Mouse (Mus musculus): ENCODE data around the gene Crnkl1.

Crnkl1 gene

GRCm38 (mm10) chr2:145934339-145935231 is at the start of gene Crnkl1, which contains the start of gene Cfap61:
Gene Crnkl1 (minus strand): TSS chr2:145935014.
Gene Cfap61 (plus strand): TSS chr2:145934784.
- peak; percentile 89 for DNase-seq (ENCODE audit: low read depth, low spot score)

- no peak for DNase-seq (ENCODE audit: low read depth, low spot score)
Measured at GRCm38 (mm10) chr2:145982317-145983045, 47.7 kb upstream of the Crnkl1 start.

GRCm38 (mm10) chr2:145981699-145982112 is 46.9 kb upstream of the Crnkl1 start:
- DNase-seq (ENCODE audit: low read depth, low spot score): no peak

- no peak for DNase-seq (ENCODE audit: low read depth, low spot score)
Measured at GRCm38 (mm10) chr2:145980881-145981280, 46.1 kb upstream of the Crnkl1 start.

DNA sequence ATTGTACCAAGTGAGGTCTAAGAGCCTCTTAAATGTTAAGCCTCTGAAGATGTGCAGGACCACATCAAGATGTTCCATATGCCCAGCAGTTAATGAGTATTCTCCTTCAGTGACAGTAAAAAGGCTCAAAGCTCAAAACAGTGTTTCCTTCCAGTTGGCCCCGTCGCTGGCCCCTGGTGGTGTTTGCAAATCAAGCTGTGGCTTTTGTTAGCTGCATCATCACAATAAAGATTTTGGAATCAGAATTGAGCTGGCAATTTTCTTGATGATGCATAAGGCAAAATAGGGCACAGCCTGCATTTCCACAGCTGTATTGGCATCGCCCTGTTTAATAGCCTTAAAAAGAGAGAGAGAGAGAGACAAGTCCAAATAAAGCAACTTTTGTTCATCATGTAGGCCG is 44.8 kb upstream of the Crnkl1 start:
- no peak for DNase-seq (ENCODE audit: low read depth, low spot score)

GRCm38 (mm10) chr2:145972571-145972970 is 37.8 kb upstream of the Crnkl1 start:
- DNase-seq (ENCODE audit: low read depth, low spot score): no peak

GRCm38 (mm10) chr2:145971237-145972010 is 36.6 kb upstream of the Crnkl1 start:
- DNase-seq (ENCODE audit: low read depth, low spot score): no peak

- DNase-seq (ENCODE audit: low read depth, low spot score): no peak
Measured at GRCm38 (mm10) chr2:145970751-145971150, 35.9 kb upstream of the Crnkl1 start.

DNA sequence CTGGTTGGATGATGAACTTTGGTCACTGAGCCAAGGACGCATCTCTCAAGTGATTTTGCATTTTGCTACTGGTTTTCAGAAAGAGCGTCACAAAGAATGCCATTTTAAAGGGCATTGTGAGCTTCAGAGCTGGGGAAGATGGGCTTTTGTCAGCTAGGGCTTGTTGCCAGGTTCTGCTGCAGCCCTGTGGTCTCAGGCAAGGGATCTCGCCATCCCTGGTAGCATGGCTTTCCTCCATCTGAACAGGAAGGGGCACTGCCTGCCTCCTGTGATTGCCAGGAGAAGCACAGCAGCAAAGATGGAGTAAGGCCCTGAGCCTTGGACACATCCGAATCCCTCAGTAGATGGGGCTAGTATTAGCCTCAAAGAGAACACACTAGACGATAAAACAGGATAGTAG is 27.0 kb upstream of the Crnkl1 start:
- DNase-seq (ENCODE audit: low read depth, low spot score): no peak

DNA sequence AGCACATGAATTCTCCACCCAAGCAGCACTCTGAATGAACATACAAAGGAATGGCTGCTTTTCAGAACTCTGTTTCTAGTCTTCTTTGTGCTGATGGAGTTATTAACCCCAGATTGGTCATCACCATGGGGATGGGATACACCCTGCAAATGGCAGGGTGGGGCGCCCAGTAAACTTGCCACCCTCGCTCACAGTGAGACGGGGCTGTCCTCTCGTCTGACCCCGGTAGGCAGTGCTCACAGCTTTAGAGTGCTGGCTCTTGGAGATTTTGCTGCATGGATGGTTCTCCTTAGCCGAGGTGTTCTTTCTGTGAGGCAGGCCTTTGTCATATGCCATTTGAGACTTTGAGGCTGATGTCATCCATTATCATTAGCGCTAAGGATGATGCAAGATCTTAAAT is 23.7 kb upstream of the Crnkl1 start:
- no peak for DNase-seq (ENCODE audit: low read depth, low spot score)

GRCm38 (mm10) chr2:145958097-145958496 is 23.3 kb upstream of the Crnkl1 start:
- no peak for DNase-seq (ENCODE audit: low read depth, low spot score)

GRCm38 (mm10) chr2:145957450-145957849 is 22.6 kb upstream of the Crnkl1 start:
- DNase-seq (ENCODE audit: low read depth, low spot score): peak; percentile 37

DNA sequence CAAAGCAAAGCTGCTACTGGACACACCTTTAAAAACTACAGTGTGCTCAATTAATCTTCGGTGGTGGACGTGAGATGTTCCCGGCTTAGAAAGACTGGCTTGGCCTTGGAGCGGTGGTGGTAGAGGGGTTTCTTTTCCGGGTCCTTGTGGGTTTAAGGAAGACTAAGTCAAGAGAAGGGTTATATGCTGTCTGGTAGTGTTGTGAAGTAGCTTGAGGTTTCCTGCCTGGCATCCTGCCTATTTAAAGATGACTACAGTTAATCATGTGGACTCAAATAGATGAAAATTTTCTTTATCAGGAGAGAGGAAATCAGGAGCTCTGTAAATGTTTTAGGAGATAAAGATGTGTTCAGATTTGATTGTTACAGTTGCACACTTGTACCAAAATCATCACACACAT is 21.5 kb upstream of the Crnkl1 start:
- no peak for DNase-seq (ENCODE audit: low read depth, low spot score)

DNA sequence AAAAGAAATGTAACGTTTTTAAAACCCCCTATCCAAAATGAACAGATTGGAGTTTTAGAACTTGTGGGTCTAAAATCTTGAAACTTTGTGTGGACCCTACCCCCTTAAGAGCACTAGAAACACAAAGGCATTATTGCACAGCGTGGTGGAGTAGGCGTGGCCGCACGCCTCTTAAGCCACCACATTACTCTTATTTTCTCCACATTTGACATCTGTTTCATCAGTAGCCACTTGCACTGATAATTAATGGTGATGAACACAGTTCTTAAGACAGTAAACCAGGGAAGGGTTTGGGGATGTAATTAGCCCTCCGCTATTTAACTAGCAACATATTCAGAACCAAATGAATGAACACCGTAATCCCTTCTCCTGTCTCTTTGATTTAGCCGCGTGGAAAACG is 21.0 kb upstream of the Crnkl1 start:
- no peak for DNase-seq (ENCODE audit: low read depth, low spot score)

DNA sequence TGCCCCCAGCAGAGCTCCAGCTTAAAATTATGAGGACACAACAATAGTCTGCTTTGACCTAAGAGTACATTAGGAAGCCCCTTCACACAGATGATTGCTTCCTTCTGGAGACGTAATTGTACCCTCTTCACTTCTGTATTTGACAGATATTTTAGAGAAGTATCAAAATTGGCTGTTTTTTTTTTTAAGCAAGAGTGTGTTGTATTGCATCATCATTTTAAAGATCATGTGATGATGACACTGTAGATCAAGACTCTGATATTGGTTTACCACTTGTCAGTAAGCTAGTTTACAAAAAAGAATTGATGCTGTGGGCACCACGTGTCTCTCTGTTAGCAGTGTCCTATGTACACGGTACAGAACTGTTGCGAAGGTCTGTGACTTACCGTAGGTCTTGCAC is 17.9 kb upstream of the Crnkl1 start:
- DNase-seq (ENCODE audit: low read depth, low spot score): no peak

DNA sequence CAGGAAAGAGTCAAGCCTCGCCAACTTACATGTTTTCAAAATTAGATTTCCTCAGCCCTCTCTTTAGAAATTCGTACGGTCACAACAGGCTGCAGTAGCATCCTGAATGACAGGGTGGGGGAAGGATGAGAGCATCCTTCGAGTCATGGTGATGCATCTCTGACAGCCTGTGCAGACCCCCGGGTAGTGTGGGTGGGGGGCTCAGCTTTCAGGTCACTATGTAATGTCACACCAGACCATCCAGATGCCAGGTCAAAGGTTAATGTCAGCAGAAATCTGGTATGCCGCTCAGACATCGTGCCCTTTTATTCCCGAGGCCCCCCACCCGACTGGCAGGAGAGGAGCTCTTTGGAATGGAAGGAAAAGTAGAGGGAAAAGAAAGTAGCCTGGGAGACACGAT is 15.4 kb upstream of the Crnkl1 start:
- DNase-seq (ENCODE audit: low read depth, low spot score): no peak

- DNase-seq (ENCODE audit: low read depth, low spot score): no peak
Measured at GRCm38 (mm10) chr2:145949475-145950068, 14.8 kb upstream of the Crnkl1 start.

GRCm38 (mm10) chr2:145948402-145948954 is 13.7 kb upstream of the Crnkl1 start:
- DNase-seq (ENCODE audit: low read depth, low spot score): no peak

DNA sequence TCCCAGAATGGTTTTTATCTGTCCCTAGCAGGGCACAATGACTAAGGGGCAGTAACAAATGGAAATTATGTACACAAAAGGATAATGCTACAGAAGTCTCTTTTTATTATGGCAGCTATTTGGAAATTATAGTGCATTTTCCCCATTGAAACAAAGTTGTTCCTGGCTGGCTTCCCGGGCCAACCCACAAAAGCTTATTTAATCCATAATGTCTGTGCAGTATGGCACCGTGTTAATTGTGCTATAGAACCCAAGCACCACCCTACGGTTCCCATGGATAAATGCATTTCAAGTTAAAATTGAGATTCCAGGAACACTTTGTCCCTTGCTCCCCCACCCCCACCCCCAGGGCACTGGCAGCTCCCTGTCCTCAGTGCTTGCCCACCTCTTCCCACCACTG is 9.5 kb upstream of the Crnkl1 start:
- no peak for DNase-seq (ENCODE audit: low read depth, low spot score)

GRCm38 (mm10) chr2:145941403-145941802 is 6.6 kb upstream of the Crnkl1 start:
- DNase-seq (ENCODE audit: low read depth, low spot score): no peak

DNA sequence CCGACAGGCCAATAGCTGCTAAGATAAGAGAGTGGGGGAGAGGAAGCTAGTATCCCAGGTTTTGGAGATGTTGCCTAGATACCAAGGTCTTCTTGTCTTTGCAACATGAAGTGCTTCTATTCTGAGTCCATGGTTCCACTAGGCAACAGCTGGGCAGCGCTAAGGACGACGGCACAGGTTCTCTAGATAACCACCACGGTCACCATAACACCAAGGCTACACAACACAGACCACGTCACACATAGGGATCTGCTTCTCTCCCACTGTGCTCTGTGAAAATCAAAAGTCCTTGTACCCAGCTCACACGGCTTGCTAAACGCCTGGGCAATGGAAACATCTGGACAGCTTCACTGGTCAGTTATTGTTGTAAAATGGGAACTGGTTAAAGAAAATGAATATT is 2.2 kb upstream of the Crnkl1 start:
- DNase-seq (ENCODE audit: low read depth, low spot score): no peak

All from retina, postnatal 7 days (tissue).